Mouse (Mus musculus): ENCODE data around the gene Sugt1.
A peak's percentile ranks its signal among the peaks of the same experiment; 100 is the strongest.

Sugt1 gene

DNA sequence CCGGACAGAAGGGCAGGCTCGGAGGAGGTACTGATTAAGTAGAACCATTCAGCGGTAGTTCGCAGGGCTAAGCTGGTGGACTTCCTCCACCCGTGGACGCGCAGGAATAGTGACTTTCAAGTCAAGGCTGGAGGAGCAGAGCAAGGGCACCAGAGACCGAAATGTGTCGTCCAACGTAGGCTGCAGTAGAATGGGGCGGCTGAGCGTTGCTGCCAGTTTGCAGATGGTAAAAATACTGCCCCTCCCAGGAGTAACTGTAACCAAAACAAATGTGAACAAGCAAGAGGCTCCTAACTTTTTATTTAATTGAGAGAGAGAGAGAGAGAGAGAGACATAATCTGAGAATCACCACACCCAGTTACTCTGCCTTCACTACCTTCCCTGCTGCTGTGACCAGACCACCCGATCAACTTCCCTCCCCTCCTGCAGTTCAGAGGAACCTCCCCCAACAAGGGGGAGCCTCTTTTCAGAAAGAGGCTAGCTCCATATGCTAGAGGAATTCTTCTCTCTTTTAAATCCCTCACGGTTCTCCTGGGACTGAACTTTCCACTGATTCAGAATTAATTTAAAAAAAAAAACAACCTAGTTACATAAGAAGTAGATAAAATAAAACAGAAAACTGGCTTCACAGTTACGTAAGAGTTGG lies 89.7 kb downstream of the Sugt1 start:
- DNase-seq (ENCODE audit: low spot score in 2 of 2) = no peak

DNA sequence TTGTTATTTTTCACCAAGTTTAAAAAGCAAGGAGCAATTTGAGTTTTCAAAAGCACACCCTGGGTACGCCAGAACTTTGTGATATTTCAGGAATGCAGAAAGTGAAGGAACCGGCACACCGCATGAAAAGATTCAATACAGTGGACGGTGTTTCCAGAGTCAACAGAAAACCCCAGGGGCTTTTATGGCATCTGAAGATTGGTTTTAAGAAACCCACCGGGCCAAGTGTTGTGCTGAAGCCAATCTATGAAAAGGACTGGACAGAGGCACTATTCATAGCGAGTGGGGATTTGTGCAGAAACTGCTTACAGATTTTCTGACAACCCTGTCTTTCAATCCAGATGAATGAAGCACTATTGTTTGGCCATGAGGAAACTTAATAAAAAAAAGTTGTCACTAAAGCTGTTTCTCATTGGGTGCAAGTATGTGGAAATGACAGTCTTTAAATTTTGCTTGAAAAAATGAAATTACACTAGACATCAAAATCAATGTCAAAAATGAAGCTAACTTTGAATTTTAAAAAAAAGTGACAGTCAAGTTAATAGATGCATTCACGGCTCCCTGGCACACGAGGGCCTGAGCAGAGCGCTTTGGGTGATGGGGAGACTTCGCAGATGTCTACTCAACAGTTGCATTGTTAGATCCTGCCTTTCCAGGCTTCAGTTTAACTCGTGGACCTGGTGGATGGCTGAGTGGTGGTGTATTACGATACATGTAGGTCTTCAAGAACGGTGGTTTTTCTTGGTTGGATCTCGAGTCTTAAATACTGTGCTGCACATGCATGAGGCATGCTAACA lies 90.6 kb downstream of the Sugt1 start:
- peak; percentile 7 to 19 for DNase-seq (ENCODE audit: low spot score in 2 of 2)

DNA sequence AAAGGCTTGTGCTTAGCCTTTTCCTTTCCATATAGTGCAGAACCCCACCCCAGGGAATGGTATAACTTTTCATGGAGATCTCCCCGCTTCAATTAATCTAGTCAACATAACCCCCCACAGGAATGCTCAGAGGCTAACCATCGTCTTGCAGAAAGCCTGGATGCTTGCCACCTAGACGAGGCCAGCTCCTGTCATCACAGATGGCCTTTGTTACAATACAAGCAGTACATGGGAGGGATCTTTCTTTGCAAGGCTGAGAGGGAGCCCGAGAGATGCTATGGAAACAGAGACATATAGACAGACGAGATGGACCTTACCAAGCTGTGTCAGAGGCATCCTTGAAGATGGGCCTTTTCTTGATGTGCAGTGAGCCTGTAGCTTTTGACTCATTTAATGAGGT lies 93.2 kb downstream of the Sugt1 start:
- DNase-seq (ENCODE audit: low spot score in 2 of 2) = no peak
